Mouse (Mus musculus) midbrain, postnatal 0 days (tissue): Measurements from ENCODE around the gene Alyref. TPM values are rescaled to one million over a fixed set of nuclear protein-coding genes. Genes with fewer than 3 reads are reported as not detected.

Experiments used
- ATAC-seq: fragments of 200-750 bp; cut with Nextera tagmentation; 2 replicates; pipeline ENCODE4 v1.8.0; 2017; ENCODE audit warnings: moderate number of reproducible peaks, mild to moderate bottlenecking, moderate TSS enrichment, moderate library complexity; ENCODE audit not compliant: low FRiP score
- DNase-seq: peaks from one replicate; pipeline ENCODE4 v3.0.0-alpha.2; 2015; ENCODE audit warnings: low spot score
- H3K27ac ChIP-seq: fragments of 300-500 bp; sonication (generic); 2 replicates; pipeline ENCODE4 v1.5.1; 2014; ENCODE audit warnings: low read depth, mild to moderate bottlenecking, low read length, mixed read lengths
- H3K27me3 ChIP-seq: fragments of 300-500 bp; sonication (generic); 2 replicates; pipeline ENCODE4 v1.6.1; 2014; ENCODE audit warnings: low read length, control low read depth, mixed read lengths; ENCODE audit not compliant: insufficient read depth
- H3K36me3 ChIP-seq: fragments of 300-500 bp; sonication (generic); 2 replicates; pipeline ENCODE4 v1.6.1; 2014; ENCODE audit warnings: low read length, control low read depth, mixed read lengths; ENCODE audit not compliant: insufficient read depth
- H3K4me1 ChIP-seq: fragments of 300-500 bp; sonication (generic); 2 replicates; pipeline ENCODE4 v1.6.1; 2014; ENCODE audit warnings: mild to moderate bottlenecking, control low read depth, antibody characterized with exemption, low read length, mixed read lengths; ENCODE audit not compliant: insufficient read depth
- H3K4me2 ChIP-seq: fragments of 300-500 bp; sonication (generic); 2 replicates; pipeline ENCODE4 v1.6.1; 2014; ENCODE audit warnings: low read depth, mild to moderate bottlenecking, low read length, mixed read lengths; ENCODE audit not compliant: poor library complexity, severe bottlenecking
- H3K4me3 ChIP-seq: fragments of 300-500 bp; sonication (generic); 2 replicates; pipeline ENCODE4 v1.5.1; 2014; ENCODE audit warnings: low read depth, mild to moderate bottlenecking, low read length, moderate library complexity
- H3K9ac ChIP-seq: fragments of 300-500 bp; sonication (generic); replicated peaks from 2 replicates; pipeline ENCODE4 v1.6.1; 2014; ENCODE audit warnings: mild to moderate bottlenecking, low read length, moderate library complexity, mixed read lengths; ENCODE audit not compliant: poor library complexity, severe bottlenecking
- H3K9me3 ChIP-seq: fragments of 300-500 bp; sonication (generic); 2 replicates; pipeline ENCODE4 v1.6.1; 2016; ENCODE audit warnings: low read length, control low read depth
- CTCF ChIP-seq: IDR thresholded peaks from 2 replicates; pipeline ENCODE4 v1.5.1; 2016; ENCODE audit warnings: antibody characterized with exemption, mild to moderate bottlenecking
- WGBS: fragments of 180-500 bp; shearing (Covaris S2); extraction: QIAGEN DNeasy Blood & Tissue Kit; methylation state at CpG from one replicate; pipeline ENCODE4 v1.1.7; 2014; 5-methylcytosine and 5-hydroxymethylcytosine counted together
- polyA plus RNA-seq: library from polyadenylated mRNA; unstranded; fragments of >200 nt; fragmentation: Nextera tagmentation; extraction: Ambion mirVana; gene quantifications from 2 replicates; pipeline ENCODE4 v1.2.1, GENCODE M21; 2015
- total RNA-seq: library from RNA; depleted of rRNA; stranded (reverse); fragments of >200 nt; gene quantifications from 2 replicates; pipeline ENCODE4 v1.2.3, GENCODE M21; 2014

Alyref gene
- total and polyA plus RNA-seq, 2 experiments from 2014 or later: 86.9 to 145 TPM

DNA sequence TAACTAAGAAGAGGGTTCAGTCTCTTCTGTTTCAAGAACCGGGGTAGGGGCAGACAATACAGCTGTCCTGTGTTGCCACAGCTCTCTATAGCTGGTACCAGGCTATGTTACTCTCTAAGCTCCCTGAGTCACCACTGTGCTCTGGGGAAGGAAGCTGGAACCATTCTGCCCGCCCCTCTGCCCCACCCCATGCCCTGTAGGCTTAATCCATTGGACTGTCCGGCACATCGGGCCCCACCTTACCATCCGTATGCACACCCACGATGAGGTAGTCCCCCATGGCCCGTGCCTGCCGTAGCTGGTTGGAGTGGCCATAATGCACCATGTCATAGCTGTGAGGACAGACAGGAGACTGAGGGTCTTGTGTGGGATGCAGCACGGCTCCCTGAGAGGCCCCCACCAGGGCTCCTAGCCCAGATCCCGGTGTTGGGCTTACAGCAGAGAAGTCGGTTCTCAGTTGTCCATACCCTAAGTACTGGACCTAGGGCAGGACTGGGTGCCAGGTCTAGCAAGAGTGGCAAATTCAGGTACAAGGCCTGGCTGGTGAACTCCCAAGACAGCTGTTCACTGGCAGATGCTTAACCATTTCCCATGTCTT lies 17.5 kb upstream of the Alyref start:
- peaks cover 8% of the 10 kb centered on the region; the same call in 1 of the 2 replicates for H3K4me1 ChIP-seq
- no peak for DNase-seq
- peaks cover 50% of the 10 kb centered on the region for H3K36me3 ChIP-seq
- H3K4me2 ChIP-seq: 0 out of 2 replicates have a peak overlapping the region, but pooled peaks have one; percentile 1
- ATAC-seq: no peak
- no peak for TF ChIP-seq CTCF
- H3K4me3 ChIP-seq: no peak overlapping the region
- no peaks in the 10 kb centered on the region for H3K9me3 ChIP-seq
- WGBS: 90% methylated on average over 11 of the region's 11 CpGs
- no peak overlapping the region for H3K9ac ChIP-seq
- H3K27ac ChIP-seq: no peak overlapping the region
- no peaks in the 10 kb centered on the region for H3K27me3 ChIP-seq

GRCm38 (mm10) chr11:120615167-120615566 lies 17.0 kb upstream of the Alyref start:
- no peak for TF ChIP-seq CTCF
- Histone ChIP-seq H3K4me1 (peaks cover 8% of the 10 kb centered on the region; the same call in 1 of the 2 replicates), H3K9ac (no peak overlapping the region), H3K4me3 (no peak overlapping the region), H3K27me3 (no peaks in the 10 kb centered on the region), H3K4me2 (no peak overlapping the region), H3K27ac (no peak overlapping the region), H3K36me3 (peaks cover 47% of the 10 kb centered on the region), H3K9me3 (no peaks in the 10 kb centered on the region)
- DNase-seq: no peak
- 94% methylated on average over 6 of the region's 6 CpGs for WGBS
- no peak for ATAC-seq

GRCm38 (mm10) chr11:120613976-120614375 lies 15.8 kb upstream of the Alyref start:
- H3K9me3 ChIP-seq: no peaks in the 10 kb centered on the region
- H3K36me3 ChIP-seq: peaks cover 45% of the 10 kb centered on the region
- H3K4me1 ChIP-seq: peaks cover 8% of the 10 kb centered on the region; the same call in 1 of the 2 replicates
- H3K4me2 ChIP-seq: no peak overlapping the region
- no peak overlapping the region for H3K27ac ChIP-seq
- H3K27me3 ChIP-seq: no peaks in the 10 kb centered on the region
- H3K9ac ChIP-seq: no peak overlapping the region
- no peak for TF ChIP-seq CTCF
- WGBS: 85% methylated on average over 8 of the region's 8 CpGs
- DNase-seq: no peak
- no peak for ATAC-seq
- no peak overlapping the region for H3K4me3 ChIP-seq

DNA sequence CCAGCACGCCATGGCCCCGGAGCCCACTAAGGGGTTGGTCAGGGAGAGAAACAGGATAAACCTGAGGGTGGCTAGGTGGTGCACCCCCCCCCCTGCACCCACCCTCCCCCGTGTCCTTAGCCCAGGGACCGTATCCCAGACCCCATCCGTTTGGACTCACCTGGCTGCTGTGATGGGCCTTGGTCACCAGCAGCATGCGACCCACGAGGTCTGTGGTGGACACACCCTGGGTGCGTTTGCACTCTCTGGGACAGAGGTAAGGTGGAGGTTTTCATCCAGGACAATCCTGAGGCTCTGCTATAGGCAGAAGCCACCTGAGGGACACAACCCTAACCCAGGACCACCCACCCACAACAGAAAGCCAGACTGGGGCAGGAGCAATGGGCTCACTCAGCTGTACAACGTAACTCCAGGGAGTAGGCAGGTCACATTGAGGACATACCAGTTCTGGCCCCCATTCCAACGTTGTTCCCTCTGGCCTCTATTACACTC lies 15.4 kb upstream of the Alyref start:
- Histone ChIP-seq H3K4me1 (peaks cover 8% of the 10 kb centered on the region; the same call in 1 of the 2 replicates), H3K9me3 (no peaks in the 10 kb centered on the region), H3K4me2 (no peak overlapping the region), H3K27ac (no peak overlapping the region), H3K9ac (no peak overlapping the region), H3K36me3 (peaks cover 40% of the 10 kb centered on the region), H3K27me3 (no peaks in the 10 kb centered on the region), H3K4me3 (no peak overlapping the region)
- TF ChIP-seq CTCF: no peak
- DNase-seq: no peak
- no peak for ATAC-seq
- WGBS: 93% methylated on average over 10 of the region's 10 CpGs

- peak; percentile 35; the same call in 1 of the 2 replicates for ATAC-seq
- H3K36me3 ChIP-seq: peaks cover 37% of the 10 kb centered on the region
These were observed 14.6 kb upstream of the Alyref start for GRCm38 (mm10) chr11:120612763-120613162.

GRCm38 (mm10) chr11:120610477-120611046 lies 12.4 kb upstream of the Alyref start:
- DNase-seq (no peak), ATAC-seq (no peak)
- Histone ChIP-seq H3K27me3 (no peaks in the 10 kb centered on the region), H3K27ac (no peak overlapping the region), H3K4me2 (no peak overlapping the region), H3K36me3 (peaks cover 47% of the 10 kb centered on the region), H3K4me1 (no peaks in the 10 kb centered on the region), H3K9me3 (no peaks in the 10 kb centered on the region), H3K4me3 (no peak overlapping the region), H3K9ac (no peak overlapping the region)
- WGBS: 79% methylated on average over 9 of the region's 9 CpGs
- no peak for TF ChIP-seq CTCF

More at GRCm38 (mm10) chr11:120612763-120613162, 14.6 kb upstream of the Alyref start:
- Histone ChIP-seq H3K4me3 (no peak overlapping the region), H3K9ac (no peak overlapping the region), H3K9me3 (no peaks in the 10 kb centered on the region), H3K27ac (no peak overlapping the region), H3K4me1 (peaks cover 8% of the 10 kb centered on the region; the same call in 1 of the 2 replicates), H3K4me2 (no peak overlapping the region), H3K27me3 (no peaks in the 10 kb centered on the region)
- TF ChIP-seq CTCF: peak; percentile 83
- WGBS: 49% methylated on average over 6 of the region's 6 CpGs
- DNase-seq: peak; percentile 78
